Comparison of ENCODE assay signal across 19 mouse cellular contexts in genomic region chr10:100856509-100856908, GRCm38 (mm10).
"Had no signal": no experiment of that assay in that cellular context is flagged by ENCODE, and none has a peak within 500 bp of the region (broad histone marks: within the 10 kb centered on the region; RNA-seq: fewer than 3 reads in every experiment).

No protein-coding gene starts in this region.

- H3K27me3 ChIP-seq: limb, embryonic 13.5 days; liver, embryonic 12.5 days; liver, embryonic 15.5 days; midbrain, embryonic 15.5 days had no signal

- H3K9ac ChIP-seq: limb, embryonic 13.5 days; liver, embryonic 12.5 days; liver, embryonic 15.5 days; midbrain, embryonic 15.5 days had no signal

- H3K36me3 ChIP-seq: limb, embryonic 13.5 days; liver, embryonic 12.5 days; liver, embryonic 15.5 days; midbrain, embryonic 15.5 days had no signal

- H3K4me1 ChIP-seq: liver, embryonic 12.5 days; liver, embryonic 15.5 days; midbrain, embryonic 15.5 days had no signal

- H3K9me3 ChIP-seq: limb, embryonic 13.5 days; liver, embryonic 12.5 days; liver, embryonic 15.5 days; midbrain, embryonic 15.5 days had no signal

- DNase-seq: kidney, adult 18-20 months; kidney, adult 9 months; kidney, postnatal 14 days; layer of hippocampus, postnatal 36 days; liver; lung, adult 18-20 months; lung, postnatal 14 days; lung, postnatal 4 days; thymus, adult 18-20 months; thymus, postnatal 36 days had no signal

- ATAC-seq: intestine, embryonic 16.5 days; liver, embryonic 12.5 days; midbrain, embryonic 15.5 days had no signal

- H3K4me3 ChIP-seq: layer of hippocampus, adult 2 months; left cerebral cortex, adult 2 months; limb, embryonic 13.5 days; liver, embryonic 12.5 days; liver, embryonic 15.5 days; midbrain, embryonic 15.5 days; myocyte had no signal

- H3K27ac ChIP-seq: layer of hippocampus, adult 2 months; left cerebral cortex, adult 2 months; limb, embryonic 13.5 days; liver, embryonic 12.5 days; liver, embryonic 15.5 days; midbrain, embryonic 15.5 days had no signal

- H3K4me2 ChIP-seq: limb, embryonic 13.5 days; liver, embryonic 12.5 days; liver, embryonic 15.5 days; midbrain, embryonic 11.5 days; midbrain, embryonic 15.5 days had no signal
